ENCODE assay signal across 8 mouse cellular contexts in genomic region chr9:122886372-122887179, GRCm38 (mm10). TPM values are rescaled to one million over a fixed set of nuclear protein-coding genes. Genes with fewer than 3 reads are reported as not detected.
A peak's percentile ranks its signal among the peaks of the same experiment; 100 is the strongest.
DNase-seq lines count a peak whose midpoint lies in the region; ATAC-seq lines count a peak whose summit lies in the region.

No protein-coding gene starts in this region.

- H3K4me2 ChIP-seq in intestine, embryonic 15.5 days (replicated peaks) = peak overlapping the region; percentile 75

- DNase-seq in adrenal gland, postnatal 14 days = peak; percentile 84
- DNase-seq in embryonic facial prominence, embryonic 10.5 days (ENCODE audit: low spot score) = peak; percentile 77
- peak; percentile 40 to 50 for DNase-seq in gastrocnemius, postnatal 4 days (ENCODE audit: low spot score in 2 of 2)
- peak; percentile 66 to 73 for DNase-seq in left cerebral cortex, postnatal 25 days (ENCODE audit: low spot score in 2 of 2)
- DNase-seq in right cerebral cortex, postnatal 14 days = peak; percentile 66
- DNase-seq in urinary bladder, postnatal 4 days (ENCODE audit: low spot score in 2 of 2) = peak; percentile 44 to 63

- H3K9ac ChIP-seq in intestine, embryonic 15.5 days = peak overlapping the region; percentile 74

- peaks cover 5% of the 10 kb centered on the region; the same call in 1 of the 2 replicates for H3K27me3 ChIP-seq in embryonic facial prominence, embryonic 10.5 days (replicated peaks; ENCODE audit: low read depth, poor library complexity, severe bottlenecking)
- no peaks in the 10 kb centered on the region for H3K27me3 ChIP-seq in intestine, embryonic 15.5 days (replicated peaks)

- H3K9me3 ChIP-seq in embryonic facial prominence, embryonic 10.5 days = no peaks in the 10 kb centered on the region
- no peaks in the 10 kb centered on the region for H3K9me3 ChIP-seq in intestine, embryonic 15.5 days

- peak overlapping the region; percentile 84 for H3K4me3 ChIP-seq in embryonic facial prominence, embryonic 10.5 days
- peak overlapping the region; percentile 71 for H3K4me3 ChIP-seq in intestine, embryonic 15.5 days (replicated peaks)

- H3K36me3 ChIP-seq in embryonic facial prominence, embryonic 10.5 days (replicated peaks) = peaks cover 10% of the 10 kb centered on the region; the same call in 1 of the 2 replicates
- no peaks in the 10 kb centered on the region for H3K36me3 ChIP-seq in intestine, embryonic 15.5 days

- ATAC-seq in intestine, embryonic 15.5 days = peak; percentile 94
- ATAC-seq in megakaryocyte-erythroid progenitor cell, adult 5-6 weeks (replicated peaks; ENCODE audit: low FRiP score, low TSS enrichment, poor library complexity, severe bottlenecking) = peak; percentile 92

- peaks cover 19% of the 10 kb centered on the region for H3K4me1 ChIP-seq in embryonic facial prominence, embryonic 10.5 days
- H3K4me1 ChIP-seq in intestine, embryonic 15.5 days (replicated peaks) = 0 out of 2 replicates have a peak, but pooled peaks cover 4% of the 10 kb centered on the region

- peak overlapping the region; percentile 85 for H3K27ac ChIP-seq in embryonic facial prominence, embryonic 10.5 days (replicated peaks)
- peak overlapping the region; percentile 36; the same call in 1 of the 2 replicates for H3K27ac ChIP-seq in intestine, embryonic 15.5 days

- 7% methylated on average over 54 of the region's 54 CpGs for WGBS in embryonic facial prominence, embryonic 10.5 days
- 6% methylated on average over 54 of the region's 54 CpGs for WGBS in intestine, embryonic 15.5 days

- intact Hi-C loops in left cerebral cortex, postnatal 25 days (cut with DNase I) = no loop called here

RNA-seq across cellular contexts. Expression of gene Zkscan7, which starts 1.1 kb away (rescaled TPM):
- total RNA-seq in adrenal gland, postnatal 14 days (2021) = 9.3 and 11.5 TPM in 2 replicates
- 3.2 and 3.6 TPM in 2 replicates for polyA plus RNA-seq in embryonic facial prominence, embryonic 10.5 days (2016; fragmentation: Nextera tagmentation; extraction: Ambion mirVana)
- 1 to 10 TPM; 5.6 to 6.0 TPM for total RNA-seq in gastrocnemius, postnatal 4 days (2021)
- polyA plus RNA-seq in intestine, embryonic 15.5 days (2015; fragmentation: Nextera tagmentation; extraction: Ambion mirVana) = 2.8 and 3.4 TPM in 2 replicates
- total RNA-seq in left cerebral cortex, postnatal 25 days (2021) = 1 to 10 TPM; 4.1 to 5.0 TPM
- 2.2 and 3.2 TPM in 2 replicates for total RNA-seq in megakaryocyte-erythroid progenitor cell, adult 5-6 weeks (2014; fragmentation: Nextera tagmentation)
- total RNA-seq in megakaryocyte-erythroid progenitor cell, adult 5-6 weeks (2017) = 3.2 and 3.8 TPM in 2 replicates

RNA-seq across cellular contexts. Expression of gene Zfp445, which starts 20.8 kb away (rescaled TPM):
- total RNA-seq in adrenal gland, postnatal 14 days (2021) = 100 and 106 TPM in 2 replicates
- 84.8 and 85.6 TPM in 2 replicates for polyA plus RNA-seq in embryonic facial prominence, embryonic 10.5 days (2016; fragmentation: Nextera tagmentation; extraction: Ambion mirVana)
- total RNA-seq in gastrocnemius, postnatal 4 days (2021) = 10 to 100 TPM; 65.9 to 76.5 TPM
- 46.6 and 48.3 TPM in 2 replicates for polyA plus RNA-seq in intestine, embryonic 15.5 days (2015; fragmentation: Nextera tagmentation; extraction: Ambion mirVana)
- total RNA-seq in left cerebral cortex, postnatal 25 days (2021) = 100 to 1,000 TPM; 151 to 172 TPM
- total RNA-seq in megakaryocyte-erythroid progenitor cell, adult 5-6 weeks (2014; fragmentation: Nextera tagmentation) = 54.2 and 64.7 TPM in 2 replicates
- 50.1 and 93.1 TPM in 2 replicates for total RNA-seq in megakaryocyte-erythroid progenitor cell, adult 5-6 weeks (2017)

RNA-seq across cellular contexts. Expression of gene Zfp105, which starts 36.3 kb away (rescaled TPM):
- 4.1 and 5.7 TPM in 2 replicates for total RNA-seq in adrenal gland, postnatal 14 days (2021)
- 32.4 and 33.8 TPM in 2 replicates for polyA plus RNA-seq in embryonic facial prominence, embryonic 10.5 days (2016; fragmentation: Nextera tagmentation; extraction: Ambion mirVana)
- 10 to 100 TPM; 10.6 to 11.7 TPM for total RNA-seq in gastrocnemius, postnatal 4 days (2021)
- 12.2 and 13.7 TPM in 2 replicates for polyA plus RNA-seq in intestine, embryonic 15.5 days (2015; fragmentation: Nextera tagmentation; extraction: Ambion mirVana)
- 1 to 10 TPM; 7.0 to 7.2 TPM for total RNA-seq in left cerebral cortex, postnatal 25 days (2021)
- not detected in 2 replicates for total RNA-seq in megakaryocyte-erythroid progenitor cell, adult 5-6 weeks (2014; fragmentation: Nextera tagmentation)
- not detected in 2 replicates for total RNA-seq in megakaryocyte-erythroid progenitor cell, adult 5-6 weeks (2017)

RNA-seq across cellular contexts. Expression of gene Gm35549, which starts 42.7 kb away (rescaled TPM):
- not detected in 2 replicates for total RNA-seq in adrenal gland, postnatal 14 days (2021)
- polyA plus RNA-seq in embryonic facial prominence, embryonic 10.5 days (2016; fragmentation: Nextera tagmentation; extraction: Ambion mirVana) = 0.26 TPM in 1 of 2 replicates, not detected in the other
- total RNA-seq in gastrocnemius, postnatal 4 days (2021) = not detected
- 0.29 TPM in 1 of 2 replicates, not detected in the other for polyA plus RNA-seq in intestine, embryonic 15.5 days (2015; fragmentation: Nextera tagmentation; extraction: Ambion mirVana)
- not detected for total RNA-seq in left cerebral cortex, postnatal 25 days (2021)
- total RNA-seq in megakaryocyte-erythroid progenitor cell, adult 5-6 weeks (2014; fragmentation: Nextera tagmentation) = not detected in 2 replicates
- total RNA-seq in megakaryocyte-erythroid progenitor cell, adult 5-6 weeks (2017) = not detected in 2 replicates

Comparison
In these comparisons a context has a peak if more than half of its experiments do, and no peak if none do; other contexts are left out.
1. Peak in every context shown above with its lines: DNase-seq, ATAC-seq, H3K4me3 ChIP-seq and H3K27ac ChIP-seq.